Mouse (Mus musculus) lung, embryonic 15.5 days (tissue): ENCODE data around the gene Igsf9. TPM values are rescaled to one million over a fixed set of nuclear protein-coding genes. Genes with fewer than 3 reads are reported as not detected.

Experiments
- ATAC-seq: fragments of 200-750 bp; cut with Nextera tagmentation; 2 replicates; pipeline ENCODE4 v1.8.0; 2017; ENCODE audit warnings: moderate number of reproducible peaks, borderline replicate concordance; ENCODE audit not compliant: low FRiP score, low TSS enrichment; ENCODE audit errors: extremely low read depth
- H3K27ac ChIP-seq: fragments of 300-500 bp; sonication (generic); 2 replicates; pipeline ENCODE4 v1.5.1; 2015; ENCODE audit warnings: moderate library complexity, mild to moderate bottlenecking, inconsistent platforms
- H3K27me3 ChIP-seq: fragments of 300-500 bp; sonication (generic); 2 replicates; pipeline ENCODE4 v1.6.1; 2015; ENCODE audit warnings: inconsistent platforms
- H3K36me3 ChIP-seq: fragments of 300-500 bp; sonication (generic); 2 replicates; pipeline ENCODE4 v1.6.1; 2015; ENCODE audit warnings: inconsistent platforms
- H3K4me1 ChIP-seq: fragments of 300-500 bp; sonication (generic); 2 replicates; pipeline ENCODE4 v1.6.1; 2015; ENCODE audit warnings: inconsistent platforms
- H3K4me2 ChIP-seq: fragments of 300-500 bp; sonication (generic); 2 replicates; pipeline ENCODE4 v1.6.1; 2015; ENCODE audit warnings: inconsistent platforms, mild to moderate bottlenecking, moderate library complexity
- H3K4me3 ChIP-seq: fragments of 300-500 bp; sonication (generic); 2 replicates; pipeline ENCODE4 v1.5.1; 2015; ENCODE audit warnings: mild to moderate bottlenecking, inconsistent platforms
- H3K9ac ChIP-seq: fragments of 300-500 bp; sonication (generic); 2 replicates; pipeline ENCODE4 v1.6.1; 2015; ENCODE audit warnings: inconsistent platforms
- H3K9me3 ChIP-seq: fragments of 300-500 bp; sonication (generic); 2 replicates; pipeline ENCODE4 v1.6.1; 2016; ENCODE audit warnings: inconsistent platforms
- WGBS: fragments of 180-500 bp; shearing (Covaris S2); methylation state at CpG from one replicate; pipeline ENCODE4 v1.1.7; 2015; 5-methylcytosine and 5-hydroxymethylcytosine counted together
- polyA plus RNA-seq: library from polyadenylated mRNA; unstranded; fragments of >200 nt; fragmentation: Nextera tagmentation; extraction: Ambion mirVana; gene quantifications from 2 replicates; pipeline ENCODE4 v1.2.1, GENCODE M21; 2015

The Igsf9 gene
- polyA plus RNA-seq, 1 experiment from 2014 or later: 21.7 TPM

DNA sequence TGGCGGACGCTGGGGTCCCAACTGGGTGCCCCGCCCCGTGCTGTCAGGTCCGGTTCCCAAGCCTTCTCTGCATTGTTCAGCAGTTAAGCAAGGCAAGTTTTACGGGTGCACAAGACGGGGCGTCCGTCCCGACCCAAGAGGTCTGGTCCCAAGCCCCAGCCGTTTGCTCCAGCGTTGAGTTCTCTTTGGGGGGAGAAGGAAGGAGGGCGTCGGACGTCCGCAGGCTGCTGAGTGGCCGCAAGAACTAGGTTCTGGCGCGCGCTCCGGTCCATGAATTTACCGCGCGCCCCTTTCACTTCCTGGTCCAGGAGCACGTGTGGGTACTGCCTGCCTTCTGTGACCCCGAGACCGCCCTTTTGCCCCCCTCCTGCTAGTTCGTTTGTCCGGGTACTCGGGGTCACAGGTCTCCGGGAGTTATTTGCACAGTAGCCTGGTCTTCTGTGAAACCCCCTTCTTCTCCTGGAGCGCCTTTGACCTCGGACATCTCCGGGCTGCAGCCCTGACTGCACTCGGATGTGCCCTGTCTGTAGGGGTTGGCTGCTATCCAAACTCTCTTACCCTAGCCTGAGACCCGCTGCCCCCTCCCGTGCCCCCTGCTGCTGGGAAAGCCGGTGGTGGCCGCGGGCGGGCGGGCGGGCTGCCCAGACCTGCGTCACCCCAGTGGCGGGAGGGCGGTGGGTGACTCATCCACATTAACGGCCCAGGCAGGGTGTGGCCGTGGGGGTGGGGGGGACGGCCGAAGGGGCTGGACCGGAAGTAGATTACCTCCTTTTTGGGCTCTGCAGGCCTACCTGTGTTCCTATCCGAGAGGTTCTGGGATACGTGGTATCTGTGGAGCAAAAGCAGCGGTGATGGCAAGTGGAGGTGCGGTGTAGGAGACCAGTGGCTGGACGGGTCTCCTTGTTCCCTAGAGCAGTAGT lies 19.1 kb downstream of the Igsf9 start:
- H3K4me2 ChIP-seq: peak overlapping the region; percentile 78
- no peaks in the 10 kb centered on the region for H3K27me3 ChIP-seq
- peaks cover 13% of the 10 kb centered on the region for H3K36me3 ChIP-seq
- ATAC-seq: peak; percentile 13; the same call in 1 of the 2 replicates
- peak overlapping the region; percentile 95 for H3K27ac ChIP-seq
- 2% methylated on average over 55 of the region's 56 CpGs for WGBS
- H3K4me1 ChIP-seq: peaks cover 49% of the 10 kb centered on the region
- peak overlapping the region; percentile 88 for H3K9ac ChIP-seq
- H3K4me3 ChIP-seq: peak overlapping the region; percentile 69
- H3K9me3 ChIP-seq: no peaks in the 10 kb centered on the region

DNA sequence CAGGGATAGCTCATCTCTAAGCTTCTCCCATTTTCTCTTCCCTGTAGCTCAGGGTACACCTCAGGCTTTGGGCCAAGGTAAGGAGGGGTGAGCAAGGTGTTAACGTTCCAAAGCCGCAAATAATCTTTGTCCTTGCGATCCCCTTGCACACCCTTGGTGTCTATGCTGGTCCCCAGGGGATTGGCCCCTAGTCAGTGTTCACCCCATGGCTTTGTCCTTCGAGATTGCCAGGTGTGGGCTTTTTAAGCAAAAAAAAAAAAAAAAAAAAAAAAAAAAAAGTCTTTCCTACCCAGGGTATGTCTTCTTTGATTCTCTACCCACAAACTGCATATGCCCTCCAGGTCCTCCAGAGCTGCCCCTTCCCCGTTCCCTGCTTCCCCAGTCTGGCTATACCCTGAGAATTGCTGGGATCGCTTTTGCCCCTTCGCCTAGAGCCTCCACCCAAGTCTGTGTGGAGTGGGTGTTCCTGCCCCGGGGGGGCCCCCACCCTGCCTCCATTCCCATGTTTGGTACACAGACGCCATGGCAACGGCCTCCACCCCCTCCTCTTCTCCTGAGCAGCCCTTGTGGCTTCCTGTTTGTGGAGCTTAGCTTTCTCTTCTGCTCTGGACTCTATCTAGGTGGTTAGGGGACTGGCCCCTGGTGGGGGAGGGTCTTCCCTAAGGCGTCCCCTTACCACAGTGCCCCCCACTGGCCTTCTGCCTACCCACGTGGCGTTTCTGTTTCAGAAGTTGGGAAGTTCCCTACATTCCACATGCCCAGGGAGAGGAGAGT lies 20.0 kb downstream of the Igsf9 start:
- H3K27me3 ChIP-seq: no peaks in the 10 kb centered on the region
- WGBS: 14% methylated on average over 13 of the region's 13 CpGs
- H3K9me3 ChIP-seq: no peaks in the 10 kb centered on the region
- peak; percentile 23; the same call in 1 of the 2 replicates for ATAC-seq
- H3K9ac ChIP-seq: peak overlapping the region; percentile 88
- H3K4me2 ChIP-seq: peak overlapping the region; percentile 78
- peaks cover 51% of the 10 kb centered on the region for H3K4me1 ChIP-seq
- peaks cover 22% of the 10 kb centered on the region for H3K36me3 ChIP-seq
- peak overlapping the region; percentile 95 for H3K27ac ChIP-seq
- H3K4me3 ChIP-seq: peak overlapping the region; percentile 69

DNA sequence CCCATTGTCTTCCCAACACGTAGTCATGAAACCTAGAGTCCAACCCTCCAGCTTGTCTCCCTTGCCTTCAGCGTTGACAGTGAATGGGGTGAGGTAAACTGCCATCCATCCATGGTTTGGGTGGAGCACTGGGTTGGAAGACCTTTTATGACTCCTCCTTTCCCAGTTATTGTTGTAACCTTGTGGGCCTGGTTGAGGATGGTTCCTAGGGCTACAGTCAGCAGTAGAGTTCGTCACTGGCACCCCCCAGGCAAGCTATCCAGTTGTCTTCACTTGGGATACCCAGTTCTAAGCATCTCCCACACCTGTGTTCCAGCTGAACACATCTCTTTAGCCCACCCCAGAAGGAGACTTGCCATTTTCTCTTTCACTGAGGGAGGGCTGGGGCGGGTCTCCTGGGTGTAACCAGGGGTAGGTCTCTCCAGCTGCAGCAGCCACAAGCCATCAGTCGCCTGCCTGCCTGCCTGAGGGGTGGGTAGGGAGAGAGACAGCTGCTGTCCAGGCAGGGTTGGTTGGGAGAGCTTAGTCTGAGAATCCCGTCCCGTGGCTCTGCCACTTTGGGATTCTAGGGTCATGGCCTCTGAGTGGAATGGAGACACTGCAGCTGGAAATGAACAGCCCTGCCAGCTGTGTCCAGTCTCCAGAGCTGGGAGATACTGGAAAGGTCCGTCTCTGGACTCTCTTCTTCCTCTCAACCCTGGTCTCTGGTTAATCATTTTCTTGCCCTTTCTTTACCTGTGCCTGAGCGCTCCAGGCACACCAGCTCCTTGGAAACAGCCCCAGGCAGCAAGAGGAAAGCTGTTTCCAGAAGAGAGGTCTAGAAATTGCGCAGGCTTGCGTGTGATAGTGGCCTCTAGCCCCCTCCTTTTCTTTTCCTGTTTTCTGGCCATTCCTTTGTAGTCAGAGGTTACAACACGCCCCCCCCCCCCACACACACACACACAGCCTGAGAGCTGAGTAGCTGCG lies 20.8 kb downstream of the Igsf9 start:
- peak; percentile 71 for ATAC-seq
- 10% methylated on average over 12 of the region's 13 CpGs for WGBS
- Histone ChIP-seq H3K4me1 (peaks cover 60% of the 10 kb centered on the region), H3K9ac (peak overlapping the region; percentile 88), H3K9me3 (no peaks in the 10 kb centered on the region), H3K4me2 (peak overlapping the region; percentile 78), H3K36me3 (peaks cover 29% of the 10 kb centered on the region), H3K27me3 (no peaks in the 10 kb centered on the region), H3K4me3 (peak overlapping the region; percentile 69), H3K27ac (peak overlapping the region; percentile 95)

DNA sequence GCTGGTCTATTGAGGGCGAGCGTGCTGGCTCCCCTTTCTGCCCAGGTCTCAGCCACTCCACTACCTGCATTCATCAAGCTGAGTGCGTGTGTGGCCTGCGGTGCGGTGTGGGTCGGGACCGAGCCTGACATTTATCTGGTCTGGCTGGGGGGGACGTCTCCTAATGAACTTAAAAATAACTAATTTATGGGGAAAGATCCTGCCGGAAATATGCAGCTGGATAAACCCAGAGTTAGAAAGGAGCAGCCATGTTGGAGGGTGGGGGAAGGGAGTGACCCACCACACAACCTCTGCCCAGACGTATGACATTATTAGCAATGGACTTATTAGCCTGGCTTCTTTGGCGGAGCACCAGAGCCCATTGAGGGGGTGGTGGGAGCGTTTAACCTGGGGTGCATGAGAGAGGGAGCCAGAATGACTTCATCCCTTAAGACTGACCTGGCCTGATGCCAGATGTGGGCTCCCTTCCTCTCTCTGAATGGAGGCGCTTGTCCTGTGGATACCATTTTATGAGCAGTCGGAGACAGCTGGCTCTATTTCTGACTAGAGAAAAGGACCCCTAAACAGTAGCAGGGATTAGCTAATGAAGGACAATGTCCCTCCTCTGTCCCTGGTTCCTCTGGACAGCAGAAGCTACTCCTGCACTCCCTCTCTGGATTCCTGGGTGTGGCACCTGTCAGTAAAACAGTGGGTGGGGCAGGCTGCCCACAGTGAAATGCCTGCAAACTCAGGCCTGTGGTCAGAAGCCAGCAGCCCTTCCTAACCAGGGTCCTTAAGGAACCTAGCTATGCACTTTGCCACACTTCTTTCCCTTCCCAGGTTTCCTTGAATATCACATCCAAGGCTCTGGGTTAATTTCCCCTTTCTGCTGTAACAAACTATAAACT lies 21.8 kb downstream of the Igsf9 start:
- Histone ChIP-seq H3K4me1 (peaks cover 68% of the 10 kb centered on the region), H3K36me3 (peaks cover 35% of the 10 kb centered on the region), H3K27ac (peak overlapping the region; percentile 95), H3K4me3 (peak overlapping the region; percentile 69), H3K4me2 (peak overlapping the region; percentile 78), H3K9ac (peak overlapping the region; percentile 33; the same call in 1 of the 2 replicates), H3K9me3 (no peaks in the 10 kb centered on the region), H3K27me3 (no peaks in the 10 kb centered on the region)
- WGBS: 3% methylated on average over 14 of the region's 14 CpGs
- ATAC-seq: peak; percentile 2

DNA sequence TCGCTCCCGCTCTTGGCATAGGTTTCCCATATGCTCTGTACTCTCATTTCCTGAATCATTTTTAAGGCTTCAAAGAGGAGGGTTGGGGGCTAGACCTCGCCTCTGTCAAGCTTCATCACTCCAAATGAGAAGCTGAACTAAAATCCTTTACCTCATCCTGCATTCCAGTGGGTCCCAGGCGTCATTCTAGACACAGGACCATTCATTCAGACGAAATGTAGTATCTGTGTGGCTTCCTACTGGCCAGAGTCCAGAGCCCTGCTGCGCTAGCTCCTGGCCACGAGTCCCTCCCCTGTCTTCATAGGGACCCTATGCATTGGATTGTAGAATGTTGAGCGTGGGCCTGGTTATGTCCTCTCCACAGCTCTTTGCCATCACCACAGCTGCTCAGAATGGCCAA lies 23.2 kb downstream of the Igsf9 start:
- H3K9me3 ChIP-seq: no peaks in the 10 kb centered on the region
- H3K4me3 ChIP-seq: no peak overlapping the region
- peaks cover 46% of the 10 kb centered on the region for H3K36me3 ChIP-seq
- peaks cover 69% of the 10 kb centered on the region for H3K4me1 ChIP-seq
- H3K27ac ChIP-seq: peak overlapping the region; percentile 41; the same call in 1 of the 2 replicates
- WGBS: 56% methylated on average over 8 of the region's 8 CpGs
- H3K9ac ChIP-seq: no peak overlapping the region
- no peaks in the 10 kb centered on the region for H3K27me3 ChIP-seq
- peak overlapping the region; percentile 78; the same call in 1 of the 2 replicates for H3K4me2 ChIP-seq
- no peak for ATAC-seq

DNA sequence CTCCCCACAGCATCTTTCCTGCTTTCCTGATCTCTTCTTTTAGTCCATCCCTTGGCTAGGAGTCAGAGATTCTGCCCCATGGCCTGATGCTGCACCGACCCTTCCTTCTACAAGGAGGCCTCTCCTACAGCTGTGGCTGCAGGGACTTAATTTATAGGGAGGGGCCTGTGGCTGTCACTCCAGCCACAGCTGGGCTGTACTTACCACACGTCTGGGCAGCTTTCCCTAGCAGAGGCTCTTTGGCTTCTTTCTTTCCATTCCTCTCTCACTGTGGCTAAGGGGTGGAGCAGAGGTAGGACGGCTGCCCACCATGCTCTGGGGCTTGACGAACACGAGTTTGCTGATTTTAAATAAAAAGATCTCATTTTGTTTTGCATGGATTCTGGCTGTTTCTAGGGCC lies 25.4 kb downstream of the Igsf9 start:
- peak; percentile 46; the same call in 1 of the 2 replicates for ATAC-seq
- Histone ChIP-seq H3K27ac (0 out of 2 replicates have a peak overlapping the region, but pooled peaks have one; percentile 25), H3K4me3 (no peak overlapping the region), H3K9me3 (no peaks in the 10 kb centered on the region), H3K36me3 (peaks cover 46% of the 10 kb centered on the region), H3K4me2 (no peak overlapping the region), H3K27me3 (no peaks in the 10 kb centered on the region), H3K9ac (no peak overlapping the region), H3K4me1 (peaks cover 74% of the 10 kb centered on the region)
- 33% methylated on average over 5 of the region's 5 CpGs for whole genome bisulfite sequencing

DNA sequence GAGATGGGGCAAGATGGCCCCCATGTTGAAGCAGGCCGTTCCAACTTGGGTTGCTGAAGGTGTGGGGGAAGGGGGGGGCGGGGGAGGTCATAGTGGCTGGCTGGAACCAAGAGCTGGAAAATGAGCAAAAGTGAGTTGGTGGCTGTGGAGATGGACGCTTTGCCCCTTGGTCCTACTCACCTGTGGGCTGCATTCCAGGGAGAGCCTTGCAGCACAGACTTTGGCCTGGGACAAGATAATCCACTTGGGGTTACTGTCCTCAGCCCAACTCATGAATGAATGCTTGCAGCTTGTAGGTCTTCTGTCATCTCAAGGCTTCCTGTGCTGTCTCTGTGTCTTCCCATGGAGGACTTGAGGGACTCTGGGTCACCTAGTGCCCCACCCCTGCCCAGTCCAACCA lies 26.1 kb downstream of the Igsf9 start:
- H3K9ac ChIP-seq: no peak overlapping the region
- H3K4me3 ChIP-seq: no peak overlapping the region
- no peak for ATAC-seq
- no peaks in the 10 kb centered on the region for H3K9me3 ChIP-seq
- H3K27ac ChIP-seq: peak overlapping the region; percentile 9; the same call in 1 of the 2 replicates
- WGBS: 86% methylated on average over 3 of the region's 3 CpGs
- peaks cover 46% of the 10 kb centered on the region for H3K36me3 ChIP-seq
- peaks cover 70% of the 10 kb centered on the region for H3K4me1 ChIP-seq
- no peaks in the 10 kb centered on the region for H3K27me3 ChIP-seq
- no peak overlapping the region for H3K4me2 ChIP-seq

DNA sequence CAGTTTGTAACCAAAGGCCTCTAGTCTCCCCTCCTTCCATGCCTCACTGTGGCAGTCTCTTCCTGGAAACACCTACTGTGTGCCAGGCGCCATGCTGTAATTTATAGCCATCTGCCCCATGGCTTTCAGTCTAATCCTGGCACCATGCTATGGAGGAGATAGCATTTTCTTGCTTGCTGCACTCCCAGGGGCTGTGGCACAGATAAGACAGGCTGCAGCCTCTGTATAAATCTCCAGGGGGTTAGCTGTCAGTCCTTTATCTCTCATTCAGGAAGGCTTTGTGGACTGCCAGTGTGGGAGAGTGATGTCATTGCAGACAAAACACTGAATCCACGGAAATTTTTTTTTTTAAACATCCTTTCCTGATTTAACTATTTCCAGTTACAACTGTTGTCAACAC lies 26.6 kb downstream of the Igsf9 start:
- H3K36me3 ChIP-seq: peaks cover 46% of the 10 kb centered on the region
- H3K4me3 ChIP-seq: no peak overlapping the region
- no peak for ATAC-seq
- H3K9ac ChIP-seq: no peak overlapping the region
- peak overlapping the region; percentile 9; the same call in 1 of the 2 replicates for H3K27ac ChIP-seq
- H3K9me3 ChIP-seq: no peaks in the 10 kb centered on the region
- H3K27me3 ChIP-seq: no peaks in the 10 kb centered on the region
- H3K4me1 ChIP-seq: peaks cover 71% of the 10 kb centered on the region
- H3K4me2 ChIP-seq: no peak overlapping the region
- WGBS: 50% methylated on average over 2 of the region's 2 CpGs

DNA sequence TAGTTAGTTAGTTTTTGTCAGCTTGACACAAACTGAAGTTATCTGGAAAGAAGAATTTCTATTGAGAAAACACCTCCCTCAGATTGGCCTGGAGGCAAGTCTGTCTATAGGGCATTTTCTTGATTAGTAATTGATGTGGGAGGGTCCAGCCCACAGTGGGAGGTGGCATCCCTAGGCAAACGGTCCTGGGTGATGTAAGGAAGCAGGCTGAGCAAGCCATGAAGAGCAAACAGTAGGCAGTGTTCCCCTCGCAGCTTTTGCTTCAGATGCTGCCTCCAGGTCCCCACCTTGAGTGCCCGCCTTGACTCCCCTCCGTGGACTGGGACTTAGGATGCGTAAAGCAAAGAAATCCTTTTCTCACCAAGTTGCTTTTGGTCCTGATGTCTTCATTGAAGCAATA lies 27.6 kb downstream of the Igsf9 start:
- Histone ChIP-seq H3K4me1 (peaks cover 72% of the 10 kb centered on the region), H3K36me3 (peaks cover 46% of the 10 kb centered on the region), H3K4me2 (no peak overlapping the region), H3K9ac (no peak overlapping the region), H3K4me3 (no peak overlapping the region), H3K27ac (peak overlapping the region; percentile 93), H3K27me3 (no peaks in the 10 kb centered on the region), H3K9me3 (no peaks in the 10 kb centered on the region)
- no peak for ATAC-seq
- 65% methylated on average over 5 of the region's 5 CpGs for WGBS

DNA sequence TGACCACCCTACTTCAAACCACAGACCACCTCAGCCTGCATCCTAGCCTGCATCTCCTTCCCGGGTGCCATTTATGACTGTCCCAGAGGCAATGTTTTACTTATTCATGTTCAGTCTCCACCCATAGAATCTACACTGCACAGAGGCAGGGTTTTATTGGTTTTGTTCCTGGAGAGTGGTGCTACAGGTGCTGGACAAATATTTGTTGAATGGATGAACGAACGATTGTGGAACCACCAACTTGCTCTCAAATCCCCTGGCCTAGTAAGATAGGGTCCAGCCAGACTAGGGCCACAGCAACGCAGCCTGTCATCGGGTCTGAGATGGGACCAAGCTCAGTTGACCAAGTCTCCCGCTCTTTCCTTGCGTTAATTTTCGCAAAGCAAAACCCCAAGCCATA lies 28.4 kb downstream of the Igsf9 start:
- ATAC-seq: no peak
- peak overlapping the region; percentile 41 for H3K4me2 ChIP-seq

More for the DNA sequence above, 28.4 kb downstream of the Igsf9 start:
- Histone ChIP-seq H3K9ac (no peak overlapping the region), H3K27ac (peak overlapping the region; percentile 93), H3K4me3 (no peak overlapping the region), H3K36me3 (peaks cover 43% of the 10 kb centered on the region), H3K27me3 (no peaks in the 10 kb centered on the region), H3K4me1 (peaks cover 72% of the 10 kb centered on the region), H3K9me3 (no peaks in the 10 kb centered on the region)
- 41% methylated on average over 8 of the region's 8 CpGs for WGBS
